Mouse (Mus musculus) CD4-positive, CD25-positive, alpha-beta regulatory T cell, adult 4 months (primary cell): ENCODE measurements around the gene Gigyf1. TPM values are rescaled to one million over a fixed set of nuclear protein-coding genes. Genes with fewer than 3 reads are reported as not detected.

ENCODE experiments used
- ATAC-seq: one replicate; pipeline ENCODE4 v1.8.0; 2017
- polyA plus RNA-seq, 2 experiments: library from polyadenylated mRNA; unstranded; fragments of 100-300 nt; shearing (Covaris generic); gene quantifications; one replicate each; pipeline ENCODE4 v1.2.1; 2017

Gene Gigyf1
- polyA plus RNA-seq, 2 experiments from 2014 or later = 35.6 to 36.1 TPM

DNA sequence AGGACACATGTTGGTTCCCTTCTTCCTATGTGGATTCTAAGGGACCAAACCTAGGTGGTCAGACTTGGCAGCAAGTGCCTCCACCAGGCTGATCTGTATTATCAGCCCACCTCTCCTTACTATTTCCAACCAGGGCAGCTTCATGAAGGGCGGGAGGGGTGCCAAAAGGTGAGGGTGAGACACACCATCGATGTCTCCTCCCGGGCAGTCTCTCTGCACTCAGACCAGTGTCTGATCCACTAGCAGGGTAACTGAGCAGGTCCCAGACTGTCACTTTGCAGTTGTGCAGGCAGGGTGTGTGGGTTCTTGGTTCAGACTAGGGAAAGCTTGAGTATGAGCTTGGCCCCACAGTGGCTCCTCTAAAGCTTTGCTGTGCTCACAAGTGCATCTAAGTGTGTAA is 3.5 kb upstream of the Gigyf1 start:
- ATAC-seq = no peak

DNA sequence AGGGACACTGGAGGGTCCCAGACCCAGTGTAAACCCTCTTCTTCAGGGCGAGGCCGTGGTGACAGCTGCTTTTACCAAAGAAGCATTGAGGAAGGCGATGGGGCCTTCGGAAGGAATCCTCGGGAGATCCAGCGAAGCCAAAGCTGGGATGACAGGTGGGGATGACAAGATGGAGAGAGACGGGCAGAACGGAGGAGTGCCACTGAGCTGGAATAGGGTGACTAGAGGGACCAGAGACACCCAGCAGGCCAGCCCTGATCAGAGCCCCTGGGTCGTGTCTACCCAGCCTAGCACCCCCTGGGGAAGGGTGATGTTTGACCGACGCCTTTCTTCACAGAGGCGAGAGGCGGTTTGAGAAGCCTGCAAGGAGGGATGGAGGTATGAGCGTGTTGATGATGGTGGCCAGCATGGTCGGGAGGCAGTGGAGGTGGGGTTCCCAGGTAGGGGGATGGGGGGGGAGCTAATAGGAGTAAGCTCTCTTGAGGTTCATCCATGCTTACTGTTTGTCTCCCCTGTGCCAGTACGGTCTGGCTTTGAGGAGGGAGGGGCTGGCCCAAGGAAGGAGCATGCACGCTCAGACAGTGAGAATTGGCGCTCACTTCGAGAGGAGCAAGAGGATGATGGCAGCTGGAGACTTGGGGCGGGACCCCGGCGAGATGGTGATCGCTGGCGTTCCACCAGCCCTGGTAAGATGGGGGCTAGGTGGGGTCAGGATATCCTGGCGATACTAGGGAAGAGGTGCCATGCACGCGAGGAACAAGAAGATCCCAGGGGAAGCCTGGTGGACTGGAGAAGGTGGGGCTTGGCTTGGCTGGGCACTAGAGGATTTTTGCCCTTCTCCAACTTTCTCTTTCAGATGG is 1.6 kb downstream of the Gigyf1 start:
- no peak for ATAC-seq

DNA sequence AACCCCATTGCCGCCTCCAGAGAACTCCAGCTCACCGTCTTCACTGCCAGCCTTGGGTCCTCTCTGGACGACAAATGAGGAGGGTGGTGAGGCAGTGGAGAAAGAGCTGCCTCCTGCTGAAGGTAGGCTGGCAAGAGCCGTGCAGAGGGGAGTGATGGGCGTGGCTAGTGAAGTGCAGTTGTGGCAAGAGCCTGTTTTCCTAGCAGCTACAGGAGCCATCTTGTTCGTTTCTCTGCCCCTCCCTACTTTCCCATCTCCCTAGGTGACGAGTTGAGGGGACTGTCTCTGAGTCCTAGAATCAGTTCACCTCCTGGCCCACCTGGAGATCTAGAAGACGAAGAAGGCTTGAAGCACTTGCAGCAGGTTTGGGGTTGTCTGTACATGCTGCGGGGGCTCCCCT is 3.5 kb downstream of the Gigyf1 start:
- no peak for ATAC-seq

DNA sequence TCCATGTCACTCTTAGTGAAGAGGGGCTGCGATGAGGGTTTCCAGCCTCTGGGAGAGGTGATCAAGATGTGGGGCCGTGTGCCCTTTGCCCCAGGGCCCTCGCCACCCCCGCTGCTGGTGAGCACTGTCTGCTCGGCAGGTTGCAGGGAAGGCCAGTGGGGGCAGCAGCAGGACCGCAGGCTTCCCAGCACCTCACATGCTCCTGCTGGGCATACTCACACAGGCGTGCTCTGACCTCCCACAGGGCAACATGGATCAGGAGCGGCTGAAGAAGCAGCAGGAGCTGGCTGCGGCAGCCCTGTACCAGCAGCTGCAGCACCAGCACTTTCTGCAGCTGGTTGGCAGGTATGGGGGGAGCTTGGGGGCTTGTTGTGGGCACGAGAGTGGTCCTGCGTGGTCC is 4.4 kb downstream of the Gigyf1 start:
- no peak for ATAC-seq

DNA sequence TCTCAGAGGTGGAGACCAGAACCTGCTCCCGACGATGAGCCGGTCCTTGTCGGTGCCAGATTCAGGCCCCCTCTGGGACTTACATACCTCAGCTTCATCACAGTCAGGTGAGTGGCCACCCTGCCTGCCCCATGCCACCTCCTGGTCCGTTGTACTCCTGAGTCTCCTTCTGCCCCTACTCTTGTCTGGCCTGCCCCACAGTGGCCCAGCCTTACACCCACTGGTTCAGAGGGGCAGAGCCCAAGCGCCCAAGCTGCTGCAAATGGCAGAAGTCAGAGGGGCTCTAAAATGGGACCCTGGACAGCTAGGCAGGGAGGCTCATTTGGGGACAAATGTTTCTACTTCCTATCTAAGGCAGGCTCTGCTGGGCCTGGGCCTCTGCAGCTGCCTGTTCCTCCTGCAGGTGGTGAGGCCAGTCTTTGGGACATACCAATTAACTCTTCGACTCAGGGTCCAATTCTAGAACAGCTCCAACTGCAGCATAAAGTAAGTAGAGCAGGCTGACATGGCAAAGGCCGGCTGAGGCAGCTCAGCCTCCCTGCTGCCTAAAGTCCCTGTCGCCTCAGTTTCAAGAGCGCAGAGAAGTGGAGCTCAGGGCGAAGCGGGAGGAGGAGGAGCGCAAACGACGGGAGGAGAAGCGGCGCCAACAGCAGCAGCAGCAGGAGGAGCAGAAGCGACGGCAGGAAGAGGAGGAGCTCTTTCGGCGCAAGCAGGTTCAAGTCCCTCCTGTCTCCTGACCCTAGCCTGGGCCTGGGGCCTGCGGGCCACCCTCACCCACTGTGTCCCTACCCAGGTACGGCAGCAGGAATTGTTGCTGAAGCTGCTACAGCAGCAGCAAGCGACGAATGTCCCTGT is 5.3 kb downstream of the Gigyf1 start:
- ATAC-seq = no peak

DNA sequence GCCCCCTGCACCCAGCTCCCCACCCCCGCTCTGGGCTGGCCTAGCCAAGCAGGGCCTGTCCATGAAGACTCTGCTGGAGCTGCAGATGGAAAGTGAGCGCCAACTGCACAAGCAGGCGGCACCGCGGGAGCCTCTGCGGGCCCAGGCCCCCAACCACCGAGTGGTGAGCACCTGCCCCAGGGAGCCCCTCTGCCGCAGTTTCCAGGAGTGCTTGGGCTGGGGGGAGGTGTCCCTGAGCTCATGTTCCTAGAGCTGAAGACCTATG is 5.8 kb downstream of the Gigyf1 start:
- ATAC-seq = no peak

DNA sequence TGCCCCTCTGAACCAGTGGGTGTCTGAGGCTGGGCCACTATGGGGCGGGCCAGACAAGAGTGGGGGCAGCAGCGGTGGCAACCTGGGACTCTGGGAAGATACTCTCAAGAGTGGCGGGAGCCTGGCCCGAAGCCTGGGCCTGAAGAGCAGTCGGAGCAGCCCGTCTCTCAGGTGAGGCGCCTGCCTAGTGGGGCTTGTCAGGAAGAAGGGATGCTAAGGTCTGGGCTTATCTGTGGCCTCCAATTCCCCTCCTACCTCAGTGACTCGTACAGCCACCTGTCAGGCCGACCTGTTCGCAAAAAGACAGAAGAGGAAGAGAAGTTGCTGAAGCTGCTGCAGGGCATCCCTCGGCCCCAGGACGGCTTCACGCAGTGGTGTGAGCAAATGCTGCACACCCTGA is 6.3 kb downstream of the Gigyf1 start:
- no peak for ATAC-seq

DNA sequence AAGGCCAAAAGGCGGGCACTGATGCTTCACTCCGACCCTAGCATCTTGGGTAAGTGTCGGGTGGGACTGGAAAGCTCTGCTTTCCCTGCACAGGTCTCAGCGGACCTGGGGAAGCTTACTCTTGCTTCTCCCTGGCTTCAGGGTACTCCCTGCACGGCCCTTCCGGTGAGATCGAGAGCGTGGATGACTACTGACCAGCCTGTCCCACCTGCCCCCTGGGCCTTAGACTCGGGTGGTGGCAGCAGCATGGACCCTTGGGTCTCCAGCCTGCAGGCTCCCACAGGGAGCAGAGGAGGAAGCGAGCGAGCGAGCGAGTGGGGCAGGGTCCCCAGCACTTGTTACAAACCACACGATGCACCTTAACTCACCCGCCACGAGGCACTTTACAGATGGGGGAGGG is 7.2 kb downstream of the Gigyf1 start:
- ATAC-seq = no peak

DNA sequence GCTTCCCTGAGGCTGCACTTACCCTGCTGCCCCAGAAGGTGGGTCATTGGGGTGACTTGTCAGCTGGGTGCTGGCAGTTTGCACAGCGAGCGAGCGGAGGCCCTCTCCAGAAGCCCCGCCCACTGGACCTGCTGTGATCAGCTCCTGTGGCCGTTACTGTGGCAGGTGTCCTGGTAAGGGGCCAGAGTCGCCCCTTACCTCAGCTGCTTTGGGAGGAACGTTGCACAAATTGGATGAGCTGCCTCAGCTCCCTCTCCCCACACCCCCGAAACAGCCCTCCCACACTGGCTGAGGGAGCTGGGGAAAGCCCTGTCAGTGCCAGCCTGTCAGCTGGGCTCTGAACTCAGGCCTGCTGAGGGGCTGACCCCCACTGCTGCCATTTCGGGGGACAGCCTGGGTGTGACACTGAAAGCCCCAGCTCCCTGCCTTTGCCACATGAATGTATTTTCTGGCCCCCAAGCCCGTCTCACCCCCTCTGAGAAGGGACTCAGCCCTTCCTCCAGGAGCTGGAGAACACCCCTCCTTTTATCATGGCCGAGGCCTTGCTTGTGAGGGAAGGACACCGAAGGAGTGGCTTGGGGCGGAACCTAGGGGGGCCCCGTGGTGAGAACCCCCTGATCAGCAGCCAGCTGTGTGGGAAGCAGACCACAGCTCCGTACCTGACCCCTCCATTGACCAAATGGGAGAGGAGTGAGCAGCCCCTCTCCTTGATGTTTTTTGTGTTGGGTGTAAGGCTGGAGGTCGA is 8.0 kb downstream of the Gigyf1 start:
- ATAC-seq = no peak

DNA sequence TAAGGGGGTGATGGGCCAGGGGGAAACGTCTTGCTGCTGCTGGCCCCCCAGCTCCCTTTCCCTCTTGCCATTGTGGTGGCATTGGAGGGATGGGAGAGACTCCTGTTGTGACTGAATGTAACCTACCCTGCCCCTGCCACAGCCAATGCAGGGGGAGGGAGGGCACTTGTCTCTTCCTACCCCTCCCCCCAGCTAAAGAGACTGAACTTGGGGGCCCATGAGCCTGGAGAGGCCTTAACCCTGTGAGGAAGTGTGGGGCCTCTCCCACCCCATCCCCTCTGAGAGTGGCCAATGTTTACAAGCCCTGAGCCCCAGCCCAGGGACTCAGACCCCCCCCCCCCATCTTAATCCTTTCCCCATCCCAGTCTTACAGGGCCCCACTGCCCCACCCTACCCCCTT is 9.1 kb downstream of the Gigyf1 start:
- no peak for ATAC-seq

DNA sequence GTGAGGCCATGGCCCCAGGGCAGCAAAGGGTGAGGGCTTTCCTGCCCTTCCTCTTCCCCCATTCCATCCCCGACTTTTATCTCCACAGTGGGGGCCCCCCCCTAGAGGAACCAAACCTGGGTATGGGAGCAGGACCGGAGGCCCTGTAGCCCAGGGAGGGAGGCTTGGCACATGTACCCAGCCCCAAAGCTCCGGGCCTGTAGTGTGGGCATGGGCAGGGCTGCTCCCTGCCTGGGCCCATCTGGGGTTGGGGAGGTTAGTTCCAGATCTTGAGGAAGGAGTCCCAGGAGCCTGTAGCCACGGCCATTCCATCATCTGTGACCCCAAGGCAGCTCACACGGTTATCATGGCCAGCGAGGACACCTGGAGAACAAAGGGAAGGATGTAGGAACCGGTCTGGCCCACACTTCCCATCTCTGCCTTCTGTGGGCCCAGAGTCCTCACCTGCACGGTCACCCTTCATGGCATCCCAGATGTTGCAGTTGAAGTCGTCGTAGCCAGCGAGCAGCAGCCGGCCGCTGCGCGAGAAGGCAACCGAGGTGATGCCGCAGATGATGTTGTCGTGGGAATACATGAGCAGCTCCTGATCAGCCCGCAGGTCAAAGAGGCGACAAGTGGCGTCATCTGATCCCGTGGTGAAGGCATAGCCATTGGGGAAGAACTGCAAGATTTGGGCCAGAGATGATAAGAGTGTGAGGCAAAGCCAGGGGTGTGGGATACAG is 10.1 kb downstream of the Gigyf1 start:
- ATAC-seq = no peak

DNA sequence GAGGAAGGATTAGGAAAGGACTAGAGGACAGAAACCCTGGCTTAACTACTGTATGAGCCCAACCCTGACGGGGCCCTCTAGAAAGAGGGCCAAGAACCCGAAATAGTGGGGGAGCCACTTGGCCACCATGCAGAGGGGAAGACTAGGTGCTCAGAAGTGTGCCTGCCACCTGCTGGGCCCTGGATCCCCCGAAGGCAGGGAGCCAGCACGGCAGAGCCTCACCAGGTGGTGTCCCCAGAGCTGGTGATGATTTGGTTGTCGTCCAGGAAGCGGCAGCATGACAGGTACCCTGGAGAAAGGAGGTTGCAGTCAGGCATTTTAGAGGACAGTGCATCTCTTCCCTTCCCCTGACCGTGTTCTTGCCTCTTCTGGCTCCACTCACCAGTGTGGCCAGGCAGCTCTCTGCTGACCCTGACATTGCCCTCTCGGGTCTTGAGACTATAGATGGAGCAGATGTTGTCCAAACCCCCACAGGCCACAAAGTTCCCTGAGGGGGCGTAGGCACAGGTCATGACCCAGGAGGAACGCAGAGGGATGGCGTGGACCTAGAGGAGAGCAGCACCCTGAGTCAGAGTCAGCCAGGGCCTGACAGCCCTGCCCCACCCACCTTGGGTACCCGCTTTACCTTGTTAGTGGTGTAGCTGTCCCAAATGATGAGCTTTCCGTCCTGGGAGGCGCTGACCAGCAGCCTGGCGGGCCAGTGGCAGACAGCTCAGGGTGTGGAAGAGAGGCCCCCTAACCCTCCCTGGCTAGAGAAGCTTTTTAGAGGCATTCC is 11.1 kb downstream of the Gigyf1 start:
- no peak for ATAC-seq

DNA sequence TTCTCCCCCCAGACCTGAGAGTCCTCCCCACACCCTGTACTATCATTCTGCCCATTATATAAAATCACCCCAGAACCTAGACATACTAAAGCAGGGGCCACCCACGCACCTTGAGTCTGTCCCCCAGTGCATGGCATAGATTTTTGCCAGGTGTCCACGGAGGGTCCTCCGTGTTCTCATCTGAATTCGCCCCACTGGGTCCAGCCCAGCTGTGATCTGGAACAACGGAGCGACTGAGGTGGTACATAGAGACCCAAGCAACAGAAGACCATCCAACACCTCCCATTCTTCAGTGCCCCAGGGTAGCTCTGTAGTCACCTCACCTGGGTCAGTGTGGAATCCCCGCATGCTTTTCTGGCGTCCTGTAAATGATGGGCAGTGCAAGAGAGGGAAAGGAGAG is 11.7 kb downstream of the Gigyf1 start:
- no peak for ATAC-seq

DNA sequence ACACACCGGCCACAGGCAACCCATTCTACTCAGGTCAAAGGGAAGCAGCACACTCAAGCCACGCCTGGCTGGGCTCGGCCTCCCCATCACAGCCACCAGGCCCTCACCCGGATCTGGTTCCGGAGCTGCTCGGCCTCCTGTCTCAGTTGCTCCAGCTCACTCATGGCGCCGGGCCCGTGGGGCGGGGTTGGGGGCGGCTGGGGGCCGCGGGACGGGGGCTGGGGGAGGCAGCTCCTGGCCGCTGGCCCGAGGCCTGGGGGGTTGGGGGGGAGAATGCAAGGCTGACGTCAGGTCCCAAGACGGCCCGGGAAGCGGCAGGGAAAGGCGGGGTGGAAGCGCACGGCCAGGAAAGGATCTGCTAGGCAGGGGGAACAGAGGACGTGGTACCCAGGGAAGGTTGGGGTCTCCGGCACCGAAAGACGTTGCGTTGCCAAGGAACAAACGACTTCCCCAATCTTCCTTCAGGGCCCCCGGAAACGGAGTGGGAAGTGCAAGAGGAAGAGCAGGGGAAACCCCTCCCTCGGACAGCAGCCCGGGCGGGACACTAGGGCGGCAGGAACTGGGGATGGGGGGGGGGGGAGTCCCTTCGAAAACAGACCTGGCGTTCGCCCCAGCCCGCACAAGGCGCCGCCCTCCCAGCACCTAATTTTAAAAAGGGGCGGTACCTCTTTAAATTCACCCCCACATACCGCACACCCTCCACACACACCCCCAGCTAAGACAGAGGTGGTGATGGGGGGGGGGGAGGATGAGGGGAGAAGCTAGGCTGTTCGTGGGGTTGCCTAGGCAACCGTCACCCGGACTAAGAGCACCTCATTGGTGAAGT is 12.5 kb downstream of the Gigyf1 start:
- peak; percentile 32 for ATAC-seq

DNA sequence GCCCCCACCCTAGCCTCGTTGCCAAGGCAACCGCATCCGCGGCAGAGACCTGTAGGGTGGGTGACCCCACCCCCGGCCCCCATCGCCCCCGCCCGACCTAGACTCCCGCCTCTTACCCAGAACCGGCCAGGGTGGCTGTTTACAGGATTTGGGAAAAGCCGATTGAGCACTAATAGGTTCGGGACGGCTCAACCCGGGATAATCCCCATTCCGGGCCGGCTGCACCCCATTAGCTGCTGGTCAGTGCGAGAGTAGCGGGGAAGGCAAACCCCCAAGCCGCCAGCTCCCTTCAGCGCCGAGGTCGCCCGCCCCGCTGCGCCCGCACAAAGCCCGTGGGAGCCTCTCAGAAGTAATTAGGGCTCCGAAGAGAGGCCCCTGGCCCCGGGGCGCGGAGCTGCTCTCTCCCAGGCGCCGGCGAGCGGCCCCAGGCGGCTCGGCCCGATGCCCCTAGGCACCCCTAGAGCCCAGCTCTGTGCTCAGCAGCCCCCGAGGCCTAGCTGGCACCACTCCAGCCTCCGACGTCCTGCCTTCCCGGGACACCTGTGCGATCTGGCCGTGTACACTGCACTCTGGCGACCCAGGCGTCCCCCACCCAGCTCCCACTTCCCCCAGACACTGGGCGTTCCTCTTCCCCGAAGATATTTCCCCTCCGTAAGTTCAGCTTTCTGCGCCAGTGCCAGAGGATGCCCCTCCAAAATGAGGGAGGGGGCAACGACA is 13.2 kb downstream of the Gigyf1 start:
- ATAC-seq = no peak

DNA sequence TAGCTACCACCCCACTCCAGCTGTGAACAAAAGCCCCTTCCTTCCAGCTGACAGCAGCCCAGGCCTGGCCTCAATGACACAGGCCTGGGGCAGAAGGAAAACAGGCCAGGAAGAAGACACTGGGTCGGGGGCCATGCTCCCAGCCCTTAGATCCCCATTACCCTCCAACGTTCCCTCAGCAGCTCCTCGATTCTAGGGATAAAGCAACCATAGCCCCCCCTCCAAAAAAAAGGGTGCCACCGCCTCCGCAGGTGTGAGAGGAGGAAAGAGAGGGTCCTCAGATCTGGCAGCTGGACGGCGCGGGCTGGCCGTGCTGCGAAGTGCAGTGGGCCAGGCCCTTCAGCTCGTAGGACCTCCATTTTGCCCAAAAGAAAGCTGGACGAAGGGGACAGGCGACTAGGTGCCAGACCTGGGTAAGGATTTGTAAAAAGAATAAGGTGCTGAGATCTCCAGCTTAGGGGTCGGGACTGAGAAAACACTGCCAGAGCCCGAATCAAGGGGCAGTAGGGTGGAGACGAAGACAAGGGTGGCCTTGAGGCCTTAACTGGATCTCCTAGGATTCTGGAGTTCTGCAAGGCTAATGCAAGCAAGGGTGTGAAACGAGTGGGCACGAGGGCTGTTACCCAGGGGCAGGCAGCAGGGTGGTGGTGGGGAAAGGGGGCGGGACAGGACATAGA is 13.9 kb downstream of the Gigyf1 start:
- no peak for ATAC-seq

DNA sequence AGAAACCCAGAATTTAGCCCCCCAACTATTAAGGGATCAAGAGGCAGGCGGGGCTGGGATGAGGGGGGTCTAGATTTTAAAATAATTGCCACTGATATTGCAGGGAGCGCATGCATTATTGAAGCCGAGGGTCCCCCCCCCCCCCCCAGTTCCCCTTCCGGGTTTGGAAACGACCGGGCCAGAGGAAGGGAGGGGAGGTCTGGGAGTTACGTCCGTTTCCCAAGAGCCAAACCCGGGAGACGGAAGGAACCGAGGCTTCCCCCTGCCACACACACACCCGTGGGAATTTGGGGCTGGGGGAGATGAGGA is 14.4 kb downstream of the Gigyf1 start:
- no peak for ATAC-seq

DNA sequence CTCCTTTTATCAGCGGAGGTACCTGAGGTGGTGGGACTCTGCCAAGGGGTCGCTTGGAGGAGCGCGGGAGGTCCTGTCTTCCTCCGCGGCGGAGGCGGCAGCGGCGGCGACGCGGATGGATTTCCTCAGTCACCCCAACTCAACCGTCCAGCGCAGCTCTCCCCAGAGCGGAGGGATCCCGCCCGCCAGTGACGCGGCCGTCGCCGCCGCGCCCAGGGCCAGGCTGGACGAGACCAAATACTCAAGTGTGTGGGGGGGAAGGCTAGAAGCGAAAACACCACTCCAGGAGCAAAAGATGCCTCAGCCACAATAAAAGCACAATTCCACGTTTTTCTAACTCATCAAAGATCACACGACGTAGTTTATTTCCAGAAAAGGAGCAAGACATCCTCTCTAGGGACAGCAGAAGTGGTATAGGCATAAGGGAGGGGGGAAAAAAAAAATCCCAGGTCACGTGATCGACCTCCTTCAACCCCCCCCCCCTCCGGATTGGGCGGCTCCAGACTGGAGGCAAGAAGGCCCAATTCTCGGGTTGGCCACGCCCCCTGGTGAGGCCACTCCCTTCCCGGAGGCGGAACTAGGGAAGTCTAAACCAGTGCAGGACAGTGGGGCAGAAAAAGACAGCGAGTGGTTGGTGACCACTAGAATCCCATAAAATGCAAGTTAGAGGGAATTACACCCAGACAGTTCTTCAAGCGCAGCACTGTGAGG is 14.9 kb downstream of the Gigyf1 start, which contains the start of the genes Epo and Gnb2:
Epo (minus strand) TSS at position 126 of the 711 bp plus-strand sequence.
Gnb2 (minus strand) TSS at position 394 of the 711 bp plus-strand sequence.
- ATAC-seq = peak; percentile 77

DNA sequence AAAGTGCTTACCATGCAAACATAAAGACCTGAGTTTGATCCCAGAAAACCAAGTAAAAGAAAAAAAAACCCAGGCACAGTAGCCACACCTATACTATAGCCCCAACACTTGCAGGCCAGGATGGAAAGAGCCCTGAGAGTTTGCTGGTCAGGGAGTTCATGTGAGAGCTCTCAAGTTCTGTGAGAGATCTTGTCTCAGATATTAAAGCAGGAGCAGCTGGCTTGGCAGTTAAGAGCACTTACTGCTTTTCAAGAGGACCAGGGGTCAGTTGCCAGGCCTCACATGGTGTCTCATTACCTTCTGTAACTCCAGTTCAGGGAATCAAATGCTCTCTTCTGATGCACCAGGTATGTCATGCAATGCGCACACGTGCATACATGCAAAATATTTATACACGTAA is 16.4 kb downstream of the Gigyf1 start:
- no peak for ATAC-seq
